Mouse (Mus musculus) gastrocnemius, postnatal 10 days (tissue): ENCODE measurements around the gene Zbtb12. TPM values are rescaled to one million over a fixed set of nuclear protein-coding genes. Genes with fewer than 3 reads are reported as not detected.

Experiments
- microRNA-seq, 2 experiments: library from miRNA; unstranded; fragments of <30 nt; microRNA quantifications; one replicate each; pipeline ENCODE4 v1.2.0; 2021
- total RNA-seq, 2 experiments: library from RNA; stranded (reverse); gene quantifications; 2 replicates each; pipeline ENCODE4 v1.2.3; 2021

The Zbtb12 gene
- total RNA-seq, 2 experiments from 2014 or later = 4.6 to 7.3 TPM

Small RNA genes lying within 50 kb of the gene (microRNA-seq; reads per million reads assigned to microRNA genes)
- 0 reads per million in 2 experiments for gene Mir6970
- gene Mir6971 = 0.32 to 1.0 reads per million in 2 experiments
- gene Mir6972 = 0 reads per million in 2 experiments

Other genes with a start within 250 kb of the Zbtb12 start
- under 1 TPM; 0.61 to 0.63 TPM for gene Prrt1, start 249.9 kb upstream of the Zbtb12 start, total RNA-seq
- gene Fkbpl, start 234.7 kb upstream of the Zbtb12 start, total RNA-seq = 1 to 10 TPM; 4.5 to 4.7 TPM
- gene Atf6b, start 232.3 kb upstream of the Zbtb12 start, total RNA-seq = 10 to 100 TPM; 12.7 to 14.4 TPM
- gene Tnxb, start 208.9 kb upstream of the Zbtb12 start, total RNA-seq = 100 to 1,000 TPM in 1 of 2 experiments, 10 to 100 TPM in 1; 90.2 to 123 TPM
- 1 to 10 TPM; 2.0 to 3.3 TPM for gene C4b, start 135.6 kb upstream of the Zbtb12 start, total RNA-seq
- under 1 TPM; 0.31 to 0.36 TPM for gene Cyp21a1, start 74.9 kb upstream of the Zbtb12 start, total RNA-seq
- gene Stk19, start 42.5 kb upstream of the Zbtb12 start, total RNA-seq = 1 to 10 TPM; 8.9 to 9.0 TPM
- gene Dxo, start 42.5 kb upstream of the Zbtb12 start, total RNA-seq = 10 to 100 TPM; 12.3 to 15.3 TPM
- 10 to 100 TPM; 19.6 to 22.2 TPM for gene Skiv2l, start 29.3 kb upstream of the Zbtb12 start, total RNA-seq
- 10 to 100 TPM; 13.7 to 17.3 TPM for gene Nelfe, start 29.1 kb upstream of the Zbtb12 start, total RNA-seq
- gene Cfb, start 17.0 kb upstream of the Zbtb12 start, total RNA-seq = 1 to 10 TPM; 1.9 to 4.1 TPM
- not detected for gene Gm20547, start 2.6 kb downstream of the Zbtb12 start, total RNA-seq
- 1 to 10 TPM; 4.3 to 5.6 TPM for gene C2, start 18.8 kb downstream of the Zbtb12 start, total RNA-seq
- gene Ehmt2, start 19.0 kb downstream of the Zbtb12 start, total RNA-seq = 10 to 100 TPM; 40.9 to 53.7 TPM
- not detected for gene Slc44a4, start 35.0 kb downstream of the Zbtb12 start, total RNA-seq
- 1 to 10 TPM; 8.3 to 8.9 TPM for gene Neu1, start 51.8 kb downstream of the Zbtb12 start, total RNA-seq
- 1 to 10 TPM; 2.2 to 4.3 TPM for gene Hspa1b, start 79.8 kb downstream of the Zbtb12 start, total RNA-seq
- gene Gm20481, start 90.4 kb downstream of the Zbtb12 start, total RNA-seq = not detected
- gene Hspa1a, start 92.7 kb downstream of the Zbtb12 start, total RNA-seq = 1 to 10 TPM; 3.8 to 6.4 TPM
- 1 to 10 TPM; 6.2 to 9.9 TPM for gene Hspa1l, start 93.2 kb downstream of the Zbtb12 start, total RNA-seq
- 10 to 100 TPM; 24.7 to 28.2 TPM for gene Lsm2, start 102.4 kb downstream of the Zbtb12 start, total RNA-seq
- 10 to 100 TPM; 31.4 to 40.7 TPM for gene Vars, start 121.5 kb downstream of the Zbtb12 start, total RNA-seq
- gene Vwa7, start 137.1 kb downstream of the Zbtb12 start, total RNA-seq = 1 to 10 TPM; 2.0 to 2.5 TPM
- 1 to 10 TPM; 2.8 to 3.1 TPM for gene Sapcd1, start 148.5 kb downstream of the Zbtb12 start, total RNA-seq
- gene Msh5, start 167.3 kb downstream of the Zbtb12 start, total RNA-seq = 1 to 10 TPM; 1.5 to 3.5 TPM
- 10 to 100 TPM; 39.2 to 50.5 TPM for gene Clic1, start 170.5 kb downstream of the Zbtb12 start, total RNA-seq
- gene Ddah2, start 179.6 kb downstream of the Zbtb12 start, total RNA-seq = 10 to 100 TPM; 45.3 to 51.9 TPM
- gene Ly6g6c, start 185.9 kb downstream of the Zbtb12 start, total RNA-seq = not detected
- under 1 TPM in 1 of 2 experiments, not detected in 1; 0.20 TPM for gene Mpig6b, start 186.7 kb downstream of the Zbtb12 start, total RNA-seq
- gene Ly6g6e, start 197.4 kb downstream of the Zbtb12 start, total RNA-seq = not detected
- under 1 TPM in 1 of 2 experiments, not detected in 1; 0.97 TPM for gene Ly6g6d, start 198.6 kb downstream of the Zbtb12 start, total RNA-seq
- under 1 TPM in 1 of 2 experiments, not detected in 1; 0.23 TPM for gene Ly6g6f, start 206.1 kb downstream of the Zbtb12 start, total RNA-seq
- 10 to 100 TPM; 59.1 to 65.0 TPM for gene Abhd16a, start 209.8 kb downstream of the Zbtb12 start, total RNA-seq
- not detected for gene Ly6g5c, start 228.8 kb downstream of the Zbtb12 start, total RNA-seq
- under 1 TPM in 1 of 2 experiments, not detected in 1; 0.34 TPM for gene Ly6g5b, start 235.9 kb downstream of the Zbtb12 start, total RNA-seq
- 1 to 10 TPM; 4.9 to 6.3 TPM for gene Gpank1, start 242.0 kb downstream of the Zbtb12 start, total RNA-seq
- 100 to 1,000 TPM; 165 to 166 TPM for gene Csnk2b, start 242.6 kb downstream of the Zbtb12 start, total RNA-seq
- 10 to 100 TPM; 11.8 to 18.8 TPM for gene D17H6S53E, start 246.9 kb downstream of the Zbtb12 start, total RNA-seq